Mouse (Mus musculus) kidney, embryonic 14.5 days (tissue): ENCODE results near the gene Ripply2. TPM values are rescaled to one million over a fixed set of nuclear protein-coding genes. Genes with fewer than 3 reads are reported as not detected.

Experiments used
- ATAC-seq: fragments of 200-750 bp; cut with Nextera tagmentation; 2 replicates; pipeline ENCODE4 v1.8.0; 2017; ENCODE audit warnings: moderate number of reproducible peaks, mild to moderate bottlenecking, moderate TSS enrichment, moderate library complexity; ENCODE audit not compliant: low FRiP score, low TSS enrichment
- H3K27ac ChIP-seq: fragments of 300-500 bp; sonication (generic); 2 replicates; pipeline ENCODE4 v1.5.1; 2014; ENCODE audit warnings: low read depth, mild to moderate bottlenecking, low read length, moderate library complexity, mixed read lengths
- H3K27me3 ChIP-seq: fragments of 300-500 bp; sonication (generic); 2 replicates; pipeline ENCODE4 v1.6.1; 2014; ENCODE audit warnings: mild to moderate bottlenecking, low read length; ENCODE audit not compliant: control insufficient read depth, insufficient read depth
- H3K36me3 ChIP-seq: fragments of 300-500 bp; sonication (generic); 2 replicates; pipeline ENCODE4 v1.6.1; 2014; ENCODE audit warnings: low read length, mixed read lengths; ENCODE audit not compliant: control insufficient read depth, insufficient read depth
- H3K4me1 ChIP-seq: fragments of 300-500 bp; sonication (generic); 2 replicates; pipeline ENCODE4 v1.6.1; 2014; ENCODE audit warnings: low read length, mixed read lengths; ENCODE audit not compliant: control insufficient read depth, insufficient read depth
- H3K4me2 ChIP-seq: fragments of 300-500 bp; sonication (generic); replicated peaks from 2 replicates; pipeline ENCODE4 v1.6.1; 2014; ENCODE audit warnings: low read depth, mild to moderate bottlenecking, low read length
- H3K4me3 ChIP-seq: fragments of 300-500 bp; sonication (generic); 2 replicates; pipeline ENCODE4 v1.5.1; 2014; ENCODE audit warnings: mild to moderate bottlenecking, low read length
- H3K9ac ChIP-seq: fragments of 300-500 bp; sonication (generic); 2 replicates; pipeline ENCODE4 v1.6.1; 2014; ENCODE audit warnings: low read depth, mild to moderate bottlenecking, low read length, moderate library complexity
- H3K9me3 ChIP-seq: fragments of 300-500 bp; sonication (generic); 2 replicates; pipeline ENCODE4 v1.6.1; 2016; ENCODE audit warnings: low read length; ENCODE audit not compliant: control insufficient read depth
- WGBS: fragments of 180-500 bp; shearing (Covaris S2); extraction: QIAGEN DNeasy Blood & Tissue Kit; methylation state at CpG from one replicate; pipeline ENCODE4 v1.1.7; 2014; 5-methylcytosine and 5-hydroxymethylcytosine counted together
- polyA plus RNA-seq: library from polyadenylated mRNA; unstranded; fragments of >200 nt; fragmentation: Nextera tagmentation; extraction: Ambion mirVana; gene quantifications from 2 replicates; pipeline ENCODE4 v1.2.1, GENCODE M21; 2014

Gene Ripply2
- polyA plus RNA-seq, 1 experiment from 2014 or later, result 2.1 TPM

DNA sequence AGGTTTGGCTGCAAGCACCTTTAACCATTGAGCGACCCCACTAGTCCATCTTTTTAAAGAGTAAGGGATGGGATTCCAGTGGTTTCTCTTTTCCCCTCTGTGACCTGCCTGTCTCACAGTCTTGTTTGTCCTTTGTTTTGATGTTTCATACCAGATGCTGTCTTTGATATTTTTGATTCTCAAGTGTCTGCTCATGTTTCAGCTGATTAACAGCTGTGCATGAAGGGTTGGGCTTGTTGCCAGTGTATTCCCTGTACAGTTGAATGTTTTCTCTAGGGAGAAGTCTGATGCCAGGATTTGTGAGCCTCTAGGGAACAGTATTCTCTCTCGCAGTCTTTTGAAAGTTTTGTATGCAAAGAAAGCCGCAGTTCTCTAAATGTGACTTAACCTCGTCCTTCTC is 34.1 kb downstream of the Ripply2 start:
- ATAC-seq, result no peak
- no peaks in the 10 kb centered on the region for H3K27me3 ChIP-seq
- WGBS, result 59% methylated on average over 4 of the region's 4 CpGs

GRCm38 (mm10) chr9:87055547-87056235 is 40.4 kb downstream of the Ripply2 start:
- no peaks in the 10 kb centered on the region for H3K9me3 ChIP-seq
- no peak overlapping the region for H3K4me2 ChIP-seq
- WGBS, result 89% methylated on average over 11 of the region's 11 CpGs
- ATAC-seq, result no peak
- no peak overlapping the region for H3K9ac ChIP-seq
- no peaks in the 10 kb centered on the region for H3K4me1 ChIP-seq
- H3K4me3 ChIP-seq, result no peak overlapping the region
- H3K27ac ChIP-seq, result no peak overlapping the region
- no peaks in the 10 kb centered on the region for H3K27me3 ChIP-seq
- H3K36me3 ChIP-seq, result peaks cover 13% of the 10 kb centered on the region; the same call in 1 of the 2 replicates

More for the DNA sequence above, 34.1 kb downstream of the Ripply2 start:
- no peaks in the 10 kb centered on the region for H3K4me1 ChIP-seq
- H3K4me2 ChIP-seq, result no peak overlapping the region
- H3K27ac ChIP-seq, result no peak overlapping the region
- H3K36me3 ChIP-seq, result no peaks in the 10 kb centered on the region
- no peaks in the 10 kb centered on the region for H3K9me3 ChIP-seq
- H3K9ac ChIP-seq, result no peak overlapping the region
- H3K4me3 ChIP-seq, result no peak overlapping the region

DNA sequence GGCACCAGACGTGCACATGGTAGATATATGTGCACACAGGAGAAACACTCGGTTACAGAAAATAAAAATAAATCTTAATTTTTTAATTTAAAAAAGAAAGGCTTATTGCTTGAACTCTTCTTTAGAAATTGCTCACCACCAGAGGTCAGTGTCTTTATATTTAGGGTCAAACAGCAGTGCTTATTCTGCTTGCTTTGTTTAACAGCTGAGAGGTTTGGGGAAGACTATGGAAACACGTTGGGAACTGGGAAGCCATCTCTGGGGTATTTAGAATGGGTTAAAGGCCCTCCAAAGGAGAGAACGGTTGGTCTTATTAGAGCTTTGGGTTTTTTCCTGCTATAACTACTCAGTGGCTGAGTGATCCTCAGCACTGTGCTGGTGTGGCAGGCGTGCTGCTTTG is 47.0 kb downstream of the Ripply2 start:
- no peak overlapping the region for H3K27ac ChIP-seq
- no peak overlapping the region for H3K4me3 ChIP-seq
- no peaks in the 10 kb centered on the region for H3K9me3 ChIP-seq
- no peaks in the 10 kb centered on the region for H3K4me1 ChIP-seq
- peaks cover 10% of the 10 kb centered on the region; the same call in 1 of the 2 replicates for H3K36me3 ChIP-seq
- WGBS, result 76% methylated on average over 5 of the region's 5 CpGs
- no peaks in the 10 kb centered on the region for H3K27me3 ChIP-seq
- no peak overlapping the region for H3K4me2 ChIP-seq
- H3K9ac ChIP-seq, result no peak overlapping the region
- no peak for ATAC-seq

DNA sequence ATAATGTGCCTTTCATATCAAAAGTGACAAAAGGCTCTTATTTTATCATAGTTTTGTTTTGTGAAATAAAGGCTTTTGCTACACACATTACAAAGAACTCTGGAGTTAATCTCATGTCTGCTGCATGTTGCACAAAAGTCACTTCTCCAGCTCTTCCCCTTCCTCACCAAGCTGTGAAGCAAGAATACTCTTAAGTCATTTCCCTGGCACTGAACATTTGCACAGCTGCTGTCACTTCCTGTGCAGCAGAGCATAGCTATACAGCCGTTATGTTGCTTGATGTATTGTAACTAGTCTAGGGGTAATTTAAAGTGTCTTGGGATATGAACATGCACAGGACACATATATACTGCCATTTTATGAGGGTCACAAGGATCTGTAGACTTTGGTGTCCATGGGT is 52.8 kb downstream of the Ripply2 start:
- no peak for ATAC-seq
- H3K4me3 ChIP-seq, result no peak overlapping the region
- H3K4me2 ChIP-seq, result no peak overlapping the region
- no peaks in the 10 kb centered on the region for H3K27me3 ChIP-seq
- WGBS, result 52% methylated on average over 1 of the region's 1 CpGs
- H3K9me3 ChIP-seq, result no peaks in the 10 kb centered on the region
- H3K4me1 ChIP-seq, result no peaks in the 10 kb centered on the region
- H3K36me3 ChIP-seq, result peaks cover 10% of the 10 kb centered on the region
- H3K9ac ChIP-seq, result no peak overlapping the region
- H3K27ac ChIP-seq, result no peak overlapping the region

Other genes starting within 250 kb of the Ripply2 start
- gene Snap91, start 134.9 kb upstream of the Ripply2 start, polyA plus RNA-seq, result 13.0 and 18.9 TPM in 2 replicates
- gene Cyb5r4, start 6.5 kb downstream of the Ripply2 start, polyA plus RNA-seq, result 64.1 and 70.3 TPM in 2 replicates
- gene Mrap2, start 128.8 kb downstream of the Ripply2 start, polyA plus RNA-seq, result not detected in 2 replicates
- 5.9 and 9.9 TPM in 2 replicates for gene Cep162, start 240.0 kb downstream of the Ripply2 start, polyA plus RNA-seq